Mouse (Mus musculus) small intestine, adult 2 months (tissue): ENCODE results near the gene Tbc1d30.

ENCODE experiments used
- CTCF ChIP-seq: fragments of 200-500 bp; IDR thresholded peaks from 2 replicates; pipeline ENCODE4 v1.5.1; 2012; ENCODE audit warnings: low read depth, mild to moderate bottlenecking, control low read depth, inconsistent platforms, low read length, moderate library complexity, mixed read lengths; ENCODE audit not compliant: insufficient replicate concordance, insufficient read length; ENCODE audit errors: extremely low read depth
- POLR2A ChIP-seq: fragments of 200-500 bp; IDR thresholded peaks from 2 replicates; pipeline ENCODE4 v1.6.1; 2012; ENCODE audit warnings: low read depth, mild to moderate bottlenecking, control low read depth, inconsistent platforms, low read length, moderate library complexity

DNA sequence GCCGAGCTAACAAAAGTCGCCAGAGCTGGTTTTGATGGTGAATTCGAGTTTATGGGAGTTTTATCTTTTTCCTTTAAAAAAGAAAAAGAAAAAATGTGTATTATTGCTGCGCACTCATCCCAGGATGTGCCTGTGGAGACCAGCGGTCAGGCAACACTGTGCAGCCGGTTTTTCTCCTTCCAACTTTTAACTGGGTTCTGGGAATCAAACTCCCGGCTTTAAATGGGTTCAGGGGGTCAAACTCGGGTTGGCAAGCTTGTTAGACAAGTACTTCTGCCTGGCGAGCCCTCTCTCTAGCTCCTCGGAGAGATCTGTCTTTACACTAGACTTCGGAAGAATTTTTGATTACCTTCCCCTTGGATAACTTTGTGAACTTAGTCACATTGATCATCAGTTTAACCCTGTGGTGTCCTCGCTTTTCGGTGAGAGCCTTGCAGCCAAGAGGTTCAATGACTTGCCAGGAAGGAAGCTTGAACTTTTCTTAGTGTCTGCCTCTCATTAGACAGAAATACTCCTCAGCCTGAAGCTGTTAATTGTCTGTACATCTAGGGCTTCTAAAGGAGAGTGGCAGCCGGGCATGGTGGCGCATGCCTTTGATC is 713 bp upstream of the Tbc1d30 start:
- TF ChIP-seq POLR2A: no peak
- no peak for TF ChIP-seq CTCF
